Mouse (Mus musculus) midbrain, postnatal 0 days (tissue): ENCODE results near the gene Trem1. TPM values are rescaled to one million over a fixed set of nuclear protein-coding genes. Genes with fewer than 3 reads are reported as not detected.

Experiments
- ATAC-seq: fragments of 200-750 bp; cut with Nextera tagmentation; 2 replicates; pipeline ENCODE4 v1.8.0; 2017; ENCODE audit warnings: moderate number of reproducible peaks, mild to moderate bottlenecking, moderate TSS enrichment, moderate library complexity; ENCODE audit not compliant: low FRiP score
- DNase-seq: peaks from one replicate; pipeline ENCODE4 v3.0.0-alpha.2; 2015; ENCODE audit warnings: low spot score
- H3K27ac ChIP-seq: fragments of 300-500 bp; sonication (generic); 2 replicates; pipeline ENCODE4 v1.5.1; 2014; ENCODE audit warnings: low read depth, mild to moderate bottlenecking, low read length, mixed read lengths
- H3K27me3 ChIP-seq: fragments of 300-500 bp; sonication (generic); 2 replicates; pipeline ENCODE4 v1.6.1; 2014; ENCODE audit warnings: low read length, control low read depth, mixed read lengths; ENCODE audit not compliant: insufficient read depth
- H3K36me3 ChIP-seq: fragments of 300-500 bp; sonication (generic); 2 replicates; pipeline ENCODE4 v1.6.1; 2014; ENCODE audit warnings: low read length, control low read depth, mixed read lengths; ENCODE audit not compliant: insufficient read depth
- H3K4me1 ChIP-seq: fragments of 300-500 bp; sonication (generic); 2 replicates; pipeline ENCODE4 v1.6.1; 2014; ENCODE audit warnings: mild to moderate bottlenecking, control low read depth, antibody characterized with exemption, low read length, mixed read lengths; ENCODE audit not compliant: insufficient read depth
- H3K4me2 ChIP-seq: fragments of 300-500 bp; sonication (generic); 2 replicates; pipeline ENCODE4 v1.6.1; 2014; ENCODE audit warnings: low read depth, mild to moderate bottlenecking, low read length, mixed read lengths; ENCODE audit not compliant: poor library complexity, severe bottlenecking
- H3K4me3 ChIP-seq: fragments of 300-500 bp; sonication (generic); 2 replicates; pipeline ENCODE4 v1.5.1; 2014; ENCODE audit warnings: low read depth, mild to moderate bottlenecking, low read length, moderate library complexity
- H3K9ac ChIP-seq: fragments of 300-500 bp; sonication (generic); replicated peaks from 2 replicates; pipeline ENCODE4 v1.6.1; 2014; ENCODE audit warnings: mild to moderate bottlenecking, low read length, moderate library complexity, mixed read lengths; ENCODE audit not compliant: poor library complexity, severe bottlenecking
- H3K9me3 ChIP-seq: fragments of 300-500 bp; sonication (generic); 2 replicates; pipeline ENCODE4 v1.6.1; 2016; ENCODE audit warnings: low read length, control low read depth
- CTCF ChIP-seq: IDR thresholded peaks from 2 replicates; pipeline ENCODE4 v1.5.1; 2016; ENCODE audit warnings: antibody characterized with exemption, mild to moderate bottlenecking
- WGBS: fragments of 180-500 bp; shearing (Covaris S2); extraction: QIAGEN DNeasy Blood & Tissue Kit; methylation state at CpG from one replicate; pipeline ENCODE4 v1.1.7; 2014; 5-methylcytosine and 5-hydroxymethylcytosine counted together
- polyA plus RNA-seq: library from polyadenylated mRNA; unstranded; fragments of >200 nt; fragmentation: Nextera tagmentation; extraction: Ambion mirVana; gene quantifications from 2 replicates; pipeline ENCODE4 v1.2.1, GENCODE M21; 2015
- total RNA-seq: library from RNA; depleted of rRNA; stranded (reverse); fragments of >200 nt; gene quantifications from 2 replicates; pipeline ENCODE4 v1.2.3, GENCODE M21; 2014; rRNA removed

Gene Trem1
- total and polyA plus RNA-seq, 2 experiments from 2014 or later: not detected

- Histone ChIP-seq H3K27ac (no peak overlapping the region), H3K4me2 (no peak overlapping the region), H3K9me3 (no peaks in the 10 kb centered on the region; the same call in 1 of the 2 replicates), H3K4me3 (no peak overlapping the region), H3K9ac (no peak overlapping the region), H3K36me3 (no peaks in the 10 kb centered on the region), H3K4me1 (no peaks in the 10 kb centered on the region), H3K27me3 (no peaks in the 10 kb centered on the region)
- DNase-seq: no peak
- TF ChIP-seq CTCF: no peak
- no peak for ATAC-seq
- WGBS: 81% methylated on average over 5 of the region's 5 CpGs
These were observed 61.1 kb downstream of the Trem1 start for GRCm38 (mm10) chr17:48293500-48294194.

Other genes with a start within 250 kb of the Trem1 start
- gene 1700122O11Rik, start 194.5 kb upstream of the Trem1 start, total RNA-seq: not detected in 2 replicates
- gene 1700122O11Rik, start 194.5 kb upstream of the Trem1 start, polyA plus RNA-seq: not detected in 2 replicates
- not detected in 2 replicates for gene 1700067P10Rik, start 143.4 kb upstream of the Trem1 start, total RNA-seq
- not detected in 2 replicates for gene 1700067P10Rik, start 143.4 kb upstream of the Trem1 start, polyA plus RNA-seq
- not detected in 2 replicates for gene 9830107B12Rik, start 86.5 kb upstream of the Trem1 start, total RNA-seq
- gene 9830107B12Rik, start 86.5 kb upstream of the Trem1 start, polyA plus RNA-seq: not detected in 2 replicates
- gene A530064D06Rik, start 65.5 kb upstream of the Trem1 start, total RNA-seq: not detected in 2 replicates
- not detected in 2 replicates for gene A530064D06Rik, start 65.5 kb upstream of the Trem1 start, polyA plus RNA-seq
- gene Trem3, start 15.0 kb downstream of the Trem1 start, total RNA-seq: not detected in 2 replicates
- gene Trem3, start 15.0 kb downstream of the Trem1 start, polyA plus RNA-seq: not detected in 2 replicates
- gene Treml4, start 31.5 kb downstream of the Trem1 start, total RNA-seq: 0.27 TPM in 1 of 2 replicates, not detected in the other
- gene Treml4, start 31.5 kb downstream of the Trem1 start, polyA plus RNA-seq: 0.16 and 0.22 TPM in 2 replicates
- gene Treml2, start 66.7 kb downstream of the Trem1 start, total RNA-seq: 0.42 and 0.49 TPM in 2 replicates
- 0.06 and 0.07 TPM in 2 replicates for gene Treml2, start 66.7 kb downstream of the Trem1 start, polyA plus RNA-seq
- 0.16 TPM in 1 of 2 replicates, not detected in the other for gene B430306N03Rik, start 83.4 kb downstream of the Trem1 start, total RNA-seq
- 0.06 and 0.10 TPM in 2 replicates for gene B430306N03Rik, start 83.4 kb downstream of the Trem1 start, polyA plus RNA-seq
- gene Trem2, start 113.6 kb downstream of the Trem1 start, total RNA-seq: 10.9 and 23.6 TPM in 2 replicates
- gene Trem2, start 113.6 kb downstream of the Trem1 start, polyA plus RNA-seq: 8.2 and 8.4 TPM in 2 replicates
- 0.66 TPM in 1 of 2 replicates, not detected in the other for gene Treml1, start 127.1 kb downstream of the Trem1 start, total RNA-seq
- gene Treml1, start 127.1 kb downstream of the Trem1 start, polyA plus RNA-seq: 0.21 TPM in 1 of 2 replicates, not detected in the other
- gene Nfya, start 177.1 kb downstream of the Trem1 start, total RNA-seq: 22.7 and 30.9 TPM in 2 replicates
- 3.8 and 4.1 TPM in 2 replicates for gene Nfya, start 177.1 kb downstream of the Trem1 start, polyA plus RNA-seq
- 12.9 and 15.0 TPM in 2 replicates for gene Oard1, start 177.2 kb downstream of the Trem1 start, total RNA-seq
- 28.0 and 30.2 TPM in 2 replicates for gene Oard1, start 177.2 kb downstream of the Trem1 start, polyA plus RNA-seq
- 0.11 and 0.80 TPM in 2 replicates for gene Apobec2, start 200.2 kb downstream of the Trem1 start, total RNA-seq
- gene Apobec2, start 200.2 kb downstream of the Trem1 start, polyA plus RNA-seq: 0.31 and 0.32 TPM in 2 replicates
- 0.22 and 0.85 TPM in 2 replicates for gene Tspo2, start 218.8 kb downstream of the Trem1 start, total RNA-seq
- 0.74 and 1.4 TPM in 2 replicates for gene Tspo2, start 218.8 kb downstream of the Trem1 start, polyA plus RNA-seq
- gene Unc5cl, start 222.1 kb downstream of the Trem1 start, total RNA-seq: 0.19 and 0.49 TPM in 2 replicates
- 0.06 and 0.32 TPM in 2 replicates for gene Unc5cl, start 222.1 kb downstream of the Trem1 start, polyA plus RNA-seq